Mouse (Mus musculus) E14TG2a.4 (cell line): ENCODE results near the gene Pkm.

Experiments
- H3K27me3 ChIP-seq: 2 replicates; pipeline ENCODE4 v1.6.1; 2014; ENCODE audit warnings: low read length, control low read depth; ENCODE audit not compliant: insufficient read depth
- H3K36me3 ChIP-seq: 2 replicates; pipeline ENCODE4 v1.6.1; 2014; ENCODE audit warnings: low read length, control low read depth; ENCODE audit not compliant: insufficient read depth
- H3K4me1 ChIP-seq: replicated peaks from 2 replicates; pipeline ENCODE4 v1.6.1; 2014; ENCODE audit warnings: low read depth, low read length, control low read depth
- H3K4me3 ChIP-seq: replicated peaks from 2 replicates; pipeline ENCODE4 v1.5.1; 2014; ENCODE audit warnings: mild to moderate bottlenecking, low read length
- H3K9me3 ChIP-seq: 2 replicates; pipeline ENCODE4 v1.6.1; 2014; ENCODE audit warnings: low read length, control low read depth
- CTCF ChIP-seq: conservative IDR thresholded peaks from 2 replicates; pipeline ENCODE4 v1.5.1; 2014; ENCODE audit warnings: low read length
- NANOG ChIP-seq: IDR thresholded peaks from 2 replicates; pipeline ENCODE4 v1.6.1; 2014; ENCODE audit warnings: borderline replicate concordance, low read length, mixed read lengths
- POU5F1 ChIP-seq: IDR thresholded peaks from 2 replicates; pipeline ENCODE4 v1.6.1; 2014; ENCODE audit warnings: low read length, borderline replicate concordance

Pkm gene

DNA sequence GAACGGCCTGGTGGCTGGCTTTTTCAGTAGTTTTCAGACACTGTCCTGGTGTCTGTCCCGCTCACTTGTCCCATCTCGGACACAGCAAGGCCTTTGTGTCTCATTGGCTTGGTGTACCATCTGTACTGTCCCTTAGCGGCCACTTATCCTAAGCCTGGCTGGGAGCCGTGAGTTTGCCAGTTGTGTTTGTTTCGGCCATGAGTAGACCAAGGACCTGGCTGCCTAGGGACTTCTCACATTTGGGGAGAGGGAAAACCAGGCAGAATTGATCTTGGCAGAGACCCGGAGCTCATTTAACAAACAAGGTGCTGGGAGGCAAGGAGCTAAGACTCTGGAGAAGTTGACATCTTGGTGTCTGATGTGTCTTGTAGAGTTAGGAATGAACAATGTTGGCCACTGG is 7.1 kb downstream of the Pkm start:
- H3K27me3 ChIP-seq, result no peaks in the 10 kb centered on the region
- H3K9me3 ChIP-seq, result no peaks in the 10 kb centered on the region
- TF ChIP-seq POU5F1, result no peak
- no peak for TF ChIP-seq CTCF
- no peak for TF ChIP-seq NANOG
- peaks cover 80% of the 10 kb centered on the region for H3K4me1 ChIP-seq
- H3K4me3 ChIP-seq, result peak overlapping the region; percentile 67
- H3K36me3 ChIP-seq, result peaks cover 100% of the 10 kb centered on the region

- Histone ChIP-seq H3K27me3 (no peaks in the 10 kb centered on the region), H3K4me3 (peak overlapping the region; percentile 67), H3K36me3 (peaks cover 100% of the 10 kb centered on the region), H3K9me3 (no peaks in the 10 kb centered on the region), H3K4me1 (peaks cover 87% of the 10 kb centered on the region)
- TF ChIP-seq NANOG (no peak), CTCF (no peak), POU5F1 (no peak)
These were observed 7.8 kb downstream of the Pkm start for GRCm38 (mm10) chr9:59663957-59664356.

- Histone ChIP-seq H3K4me3 (peak overlapping the region; percentile 67), H3K9me3 (no peaks in the 10 kb centered on the region), H3K4me1 (peaks cover 93% of the 10 kb centered on the region), H3K36me3 (peaks cover 99% of the 10 kb centered on the region), H3K27me3 (no peaks in the 10 kb centered on the region)
- no peak for TF ChIP-seq POU5F1
- no peak for TF ChIP-seq NANOG
- no peak for TF ChIP-seq CTCF
These were observed 8.6 kb downstream of the Pkm start for GRCm38 (mm10) chr9:59664664-59665256.

DNA sequence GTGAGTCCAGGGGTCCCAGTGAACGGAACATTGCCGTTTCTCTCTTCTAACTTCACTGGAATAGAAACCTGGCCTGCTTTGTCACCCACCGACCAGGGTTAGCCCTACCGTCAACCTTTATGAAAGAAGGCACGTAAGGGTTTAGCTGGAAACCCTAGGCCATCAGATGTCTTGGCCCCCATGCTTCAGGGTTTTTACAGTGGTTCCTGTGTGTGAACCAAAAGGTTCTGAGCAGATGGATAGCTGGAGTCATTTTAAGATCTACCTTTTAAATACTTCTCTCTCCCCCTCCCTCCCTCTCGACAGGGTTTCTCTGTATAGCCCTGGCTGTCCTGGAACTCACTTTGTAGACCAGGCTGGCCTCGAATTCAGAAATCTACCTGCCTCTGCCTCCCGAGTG is 9.8 kb downstream of the Pkm start:
- Histone ChIP-seq H3K9me3 (no peaks in the 10 kb centered on the region), H3K4me1 (peaks cover 98% of the 10 kb centered on the region), H3K4me3 (peak overlapping the region; percentile 37; the same call in 1 of the 2 replicates), H3K27me3 (no peaks in the 10 kb centered on the region), H3K36me3 (peaks cover 99% of the 10 kb centered on the region)
- TF ChIP-seq CTCF (no peak), POU5F1 (no peak), NANOG (no peak)

GRCm38 (mm10) chr9:59666813-59667212 is 10.6 kb downstream of the Pkm start:
- Histone ChIP-seq H3K4me1 (peaks cover 98% of the 10 kb centered on the region), H3K9me3 (no peaks in the 10 kb centered on the region), H3K27me3 (no peaks in the 10 kb centered on the region), H3K4me3 (peak overlapping the region; percentile 35; the same call in 1 of the 2 replicates), H3K36me3 (peaks cover 99% of the 10 kb centered on the region)
- TF ChIP-seq CTCF, result no peak

DNA sequence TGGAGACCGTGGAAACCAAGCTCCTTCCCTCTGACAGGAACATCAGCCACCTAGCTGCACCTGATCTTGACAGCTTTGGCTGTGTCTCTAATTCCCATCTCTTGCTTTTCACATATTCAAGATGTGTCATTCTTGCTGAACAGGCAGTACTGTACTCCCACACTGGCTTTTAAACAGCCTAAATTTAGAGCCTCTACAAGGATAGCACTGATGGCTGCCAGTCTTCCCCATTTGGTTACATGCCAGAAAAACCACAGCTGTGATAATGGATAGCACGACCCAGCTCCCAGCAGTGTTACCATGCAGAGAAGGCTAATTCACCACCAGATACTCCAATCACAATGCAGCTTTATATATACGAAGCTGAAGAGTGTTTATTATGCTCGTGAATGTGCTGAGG is 11.1 kb downstream of the Pkm start:
- Histone ChIP-seq H3K4me3 (peak overlapping the region; percentile 35; the same call in 1 of the 2 replicates), H3K27me3 (no peaks in the 10 kb centered on the region), H3K4me1 (peaks cover 98% of the 10 kb centered on the region), H3K36me3 (peaks cover 99% of the 10 kb centered on the region), H3K9me3 (no peaks in the 10 kb centered on the region)
- TF ChIP-seq POU5F1 (no peak), NANOG (no peak)

DNA sequence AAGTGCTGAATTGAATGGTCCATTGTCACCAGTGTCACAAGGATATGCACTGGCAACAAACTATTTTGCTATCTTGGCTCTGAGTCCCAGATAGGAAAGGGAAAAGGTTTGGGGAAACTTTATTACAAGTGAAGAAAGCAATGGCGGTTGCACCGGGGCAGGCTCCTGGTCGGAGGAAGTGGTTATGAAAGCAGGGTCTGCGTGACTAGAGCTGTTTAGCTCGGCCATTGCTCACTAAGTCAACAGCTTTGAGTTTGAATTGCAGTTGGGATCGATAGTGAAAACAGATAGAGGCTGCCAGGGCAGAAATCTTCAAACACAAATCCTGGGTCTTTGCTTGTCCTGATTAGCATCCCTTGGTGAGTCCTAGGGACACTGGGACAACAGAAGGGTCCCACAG is 11.7 kb downstream of the Pkm start:
- TF ChIP-seq CTCF, result no peak
- no peak for TF ChIP-seq POU5F1
- no peak for TF ChIP-seq NANOG
- peaks cover 99% of the 10 kb centered on the region for H3K36me3 ChIP-seq
- peak overlapping the region; percentile 35; the same call in 1 of the 2 replicates for H3K4me3 ChIP-seq
- no peaks in the 10 kb centered on the region for H3K27me3 ChIP-seq
- peaks cover 98% of the 10 kb centered on the region for H3K4me1 ChIP-seq
- H3K9me3 ChIP-seq, result no peaks in the 10 kb centered on the region

DNA sequence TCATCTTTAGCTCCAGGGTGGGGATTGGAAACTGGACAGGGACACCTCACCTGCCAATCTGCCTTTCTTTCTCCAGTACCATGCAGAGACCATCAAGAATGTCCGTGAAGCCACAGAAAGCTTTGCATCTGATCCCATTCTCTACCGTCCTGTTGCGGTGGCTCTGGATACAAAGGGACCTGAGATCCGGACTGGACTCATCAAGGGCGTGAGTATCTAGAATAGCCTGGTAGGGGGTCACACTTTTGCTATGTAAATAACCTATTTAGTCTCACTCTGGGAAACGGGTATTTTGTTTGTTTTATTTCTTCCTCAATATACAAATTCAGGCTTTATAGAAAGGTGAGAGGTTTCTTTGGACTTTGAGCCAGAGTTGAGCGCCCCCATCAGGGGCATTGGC is 12.3 kb downstream of the Pkm start:
- TF ChIP-seq NANOG, result no peak; the same call in 1 of the 2 replicates
- TF ChIP-seq CTCF, result 0 out of 2 replicates have a peak, but pooled peaks have one; percentile 6
- TF ChIP-seq POU5F1, result no peak
- Histone ChIP-seq H3K27me3 (no peaks in the 10 kb centered on the region), H3K4me1 (peaks cover 98% of the 10 kb centered on the region), H3K36me3 (peaks cover 99% of the 10 kb centered on the region), H3K9me3 (no peaks in the 10 kb centered on the region), H3K4me3 (no peak overlapping the region)

DNA sequence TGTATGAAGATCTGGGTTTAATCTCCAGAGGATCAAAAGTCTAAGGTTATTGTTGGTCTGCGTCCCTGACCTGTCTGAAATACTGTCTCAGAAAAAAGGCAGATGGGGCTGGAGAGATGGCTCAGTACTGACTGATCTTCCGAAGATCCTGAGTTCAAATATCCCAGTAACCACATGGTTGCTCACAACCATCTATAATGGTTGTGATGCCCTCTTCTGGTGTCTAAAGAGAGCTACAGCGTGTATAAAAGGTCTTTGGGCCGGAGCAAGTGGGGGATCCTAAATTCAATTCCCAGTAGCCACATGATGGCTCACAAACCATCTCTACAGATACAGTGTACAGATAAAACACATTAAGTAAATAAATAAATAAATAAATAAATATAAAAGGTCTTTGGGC is 13.0 kb downstream of the Pkm start:
- H3K4me1 ChIP-seq, result peaks cover 97% of the 10 kb centered on the region
- H3K27me3 ChIP-seq, result no peaks in the 10 kb centered on the region
- H3K9me3 ChIP-seq, result no peaks in the 10 kb centered on the region
- TF ChIP-seq CTCF, result no peak; the same call in 1 of the 2 replicates
- TF ChIP-seq NANOG, result no peak
- TF ChIP-seq POU5F1, result no peak
- no peak overlapping the region for H3K4me3 ChIP-seq
- H3K36me3 ChIP-seq, result peaks cover 99% of the 10 kb centered on the region
